Mouse (Mus musculus): ENCODE measurements around the gene Setd6. TPM values are rescaled to one million over a fixed set of nuclear protein-coding genes. Genes with fewer than 3 reads are reported as not detected.
A peak's percentile ranks its signal among the peaks of the same experiment; 100 is the strongest.

Setd6 gene
- 10 to 100 TPM in 1 of 3 experiments, 1 to 10 TPM in 2; 6.3 to 10.5 (median 9.7) TPM for polyA plus RNA-seq (2017; shearing (Covaris generic))

DNA sequence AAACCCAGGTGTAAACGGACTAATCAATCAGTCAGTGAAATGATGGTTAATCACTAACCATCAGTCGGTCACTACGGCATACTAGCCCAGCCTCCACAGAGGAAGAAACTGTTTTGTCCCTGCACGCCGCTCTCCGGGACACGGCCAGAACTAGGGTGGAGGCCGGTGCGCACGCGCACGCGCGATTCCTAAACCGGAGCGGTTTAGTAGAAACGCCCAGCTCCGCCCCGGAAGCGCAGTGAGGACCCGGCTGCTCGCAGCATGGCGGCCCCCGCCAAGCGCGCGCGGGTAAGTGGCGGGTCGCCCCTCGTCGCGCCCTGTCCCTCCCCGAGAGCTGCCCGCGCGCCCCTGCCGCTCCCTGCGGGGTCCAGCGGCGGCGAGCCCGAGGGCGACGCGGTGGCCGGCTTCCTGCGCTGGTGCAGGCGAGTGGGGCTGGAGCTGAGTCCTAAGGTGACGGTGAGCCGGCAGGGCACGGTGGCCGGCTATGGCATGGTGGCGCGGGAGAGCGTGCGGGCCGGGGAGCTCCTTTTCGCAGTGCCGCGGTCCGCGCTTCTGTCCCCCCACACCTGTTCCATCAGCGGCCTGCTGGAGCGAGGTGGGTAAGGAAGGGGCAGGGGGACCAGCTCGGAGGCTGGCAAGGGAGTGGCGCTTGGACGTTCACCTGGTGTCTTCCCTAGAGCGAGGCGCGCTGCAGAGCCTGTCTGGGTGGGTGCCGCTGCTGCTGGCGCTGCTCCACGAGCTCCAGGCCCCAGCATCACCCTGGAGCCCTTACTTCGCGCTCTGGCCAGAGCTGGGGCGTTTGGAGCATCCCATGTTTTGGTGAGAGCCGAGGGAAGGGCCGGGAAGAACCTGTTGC is at the start of gene Setd6:
Setd6 (plus strand) TSS at position 206 of the 856 bp plus-strand sequence.
- peak; percentile 87 for ATAC-seq

DNA sequence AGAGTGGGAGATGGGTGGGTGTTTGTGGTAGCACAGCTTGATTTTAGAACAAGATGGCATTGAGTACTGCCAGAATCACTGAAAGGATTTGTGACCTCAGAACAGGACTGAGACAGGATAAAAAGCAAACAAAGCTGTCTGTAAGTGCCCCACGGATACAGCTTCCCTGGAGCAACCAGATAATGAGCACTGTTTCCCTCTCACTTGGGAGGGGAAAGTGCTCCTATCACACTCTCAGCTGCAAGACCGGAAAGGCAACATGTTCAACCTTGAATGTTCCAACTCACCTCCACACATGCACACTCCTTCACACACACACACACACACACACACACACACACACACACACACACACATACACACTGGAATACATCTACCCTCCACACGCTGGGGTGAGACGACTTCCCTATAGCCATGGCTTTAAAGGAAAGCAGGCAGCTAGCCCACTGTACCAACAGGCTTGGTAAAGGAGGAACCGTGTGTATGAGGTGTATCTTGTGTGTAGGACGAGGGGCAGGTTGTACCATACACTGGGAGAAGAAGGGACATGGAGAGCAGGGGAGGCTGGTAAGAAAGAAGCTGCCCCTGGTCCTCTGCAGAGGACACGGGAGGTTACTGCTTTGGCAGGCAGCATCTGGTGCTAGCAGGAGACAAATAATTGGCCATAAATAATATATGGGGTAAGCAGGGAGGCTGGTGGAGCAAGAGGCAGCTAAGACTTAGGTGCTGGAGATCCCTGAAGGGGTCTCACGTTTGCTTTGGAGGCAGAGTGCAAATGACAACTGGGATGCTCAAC is 47.3 kb upstream of the Setd6 start:
- no peak for ATAC-seq

DNA sequence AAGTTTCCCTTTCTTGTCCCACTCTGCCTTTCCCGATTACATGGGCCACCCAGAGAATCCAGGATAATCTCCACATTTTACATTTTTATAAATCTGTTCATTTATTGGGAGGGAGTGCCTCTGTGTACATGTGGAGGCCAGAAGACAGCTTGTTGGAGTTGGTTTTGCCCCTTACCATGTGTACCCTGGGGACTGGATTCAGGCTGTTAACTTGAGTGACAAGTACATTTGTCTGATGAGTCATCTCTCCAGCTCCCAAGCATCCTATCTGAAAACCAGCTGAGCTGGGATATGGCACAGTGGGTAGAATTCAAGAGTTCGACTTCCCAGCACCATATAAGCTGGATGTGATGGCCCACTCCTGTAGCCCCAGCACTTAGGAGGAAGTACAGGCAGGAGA is 45.7 kb upstream of the Setd6 start:
- ATAC-seq, result no peak

DNA sequence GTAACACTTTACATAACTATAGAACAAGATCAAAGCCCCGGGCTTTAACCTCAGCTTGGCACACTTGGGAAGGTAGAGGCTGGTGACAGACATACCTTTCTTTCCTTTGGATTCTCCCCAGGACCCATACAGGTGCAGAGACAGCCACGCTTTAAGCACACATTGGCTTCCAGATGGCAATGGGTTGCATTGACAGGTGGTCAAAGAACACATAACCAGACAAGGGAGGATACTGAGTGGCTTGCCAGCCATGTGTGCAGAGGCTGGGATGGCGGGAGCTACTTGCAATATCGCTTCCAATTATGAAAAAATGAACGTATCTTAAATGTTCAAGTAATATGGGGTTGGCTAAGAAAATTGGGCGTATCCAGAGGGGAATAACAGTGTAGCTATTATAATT is 43.8 kb upstream of the Setd6 start:
- no peak for ATAC-seq

DNA sequence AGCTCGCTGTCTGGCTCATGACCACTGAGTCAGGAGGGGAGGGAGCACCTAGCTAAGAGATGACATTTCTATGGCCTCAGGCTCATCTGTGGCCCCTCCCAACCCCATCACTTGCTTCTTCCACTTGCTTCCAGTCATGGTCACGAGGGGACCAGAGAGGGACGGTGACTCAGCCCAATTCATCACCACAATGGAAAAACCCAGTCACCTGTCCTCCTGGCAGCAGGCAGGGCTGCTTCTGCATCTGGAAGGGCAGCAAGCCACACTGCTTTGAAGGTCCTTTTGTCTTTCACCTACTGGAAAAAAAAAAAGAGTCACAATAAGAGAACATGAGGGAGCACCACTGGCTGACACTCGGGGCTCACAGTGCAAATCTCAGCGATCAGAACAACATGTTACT is 42.9 kb upstream of the Setd6 start:
- ATAC-seq, result peak; percentile 35

DNA sequence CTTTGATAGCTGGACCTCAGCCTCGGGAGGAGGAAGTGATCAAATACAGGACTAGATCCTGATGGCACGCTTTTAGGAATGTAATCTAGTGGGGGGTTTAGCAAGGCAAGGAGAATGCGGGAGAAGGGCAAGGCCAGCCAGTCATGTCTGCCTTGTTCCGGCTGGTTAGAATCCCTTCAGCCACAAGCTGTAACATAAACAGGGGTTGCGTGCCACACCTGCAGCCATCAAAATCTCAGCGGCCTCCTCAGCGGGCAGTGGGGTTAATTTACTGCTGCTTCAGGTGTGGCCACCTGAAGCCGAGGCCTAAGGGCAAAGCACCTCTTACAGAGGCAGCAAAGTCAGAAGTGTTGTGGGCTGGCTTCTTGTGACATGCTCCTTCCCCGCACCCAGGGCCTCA is 39.0 kb upstream of the Setd6 start, which contains the start of gene Ndrg4:
Ndrg4 (plus strand) TSS at position 350 of the 400 bp plus-strand sequence.
- ATAC-seq, result no peak

DNA sequence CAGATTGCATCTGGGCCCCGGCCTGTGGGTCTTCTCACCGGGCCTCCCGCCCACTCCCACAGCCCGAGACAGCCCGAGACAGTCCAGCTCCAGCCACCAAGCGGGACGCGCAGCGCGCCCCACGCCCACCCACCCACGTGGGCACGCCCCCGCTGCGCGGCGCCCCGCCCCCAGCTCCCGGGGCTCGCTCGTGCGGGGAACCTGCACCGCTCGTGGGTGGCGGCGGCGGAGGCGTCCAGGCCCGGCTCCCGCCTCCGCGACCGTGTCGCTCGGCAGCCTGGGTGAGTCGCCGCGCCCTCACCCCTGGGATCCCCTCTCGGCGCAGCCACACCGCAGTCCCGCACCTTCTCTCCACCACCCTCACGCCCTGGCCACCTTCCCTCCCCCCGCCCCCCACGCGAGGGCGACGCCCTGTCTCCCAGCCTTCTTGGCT is 38.1 kb upstream of the Setd6 start:
- no peak for ATAC-seq

DNA sequence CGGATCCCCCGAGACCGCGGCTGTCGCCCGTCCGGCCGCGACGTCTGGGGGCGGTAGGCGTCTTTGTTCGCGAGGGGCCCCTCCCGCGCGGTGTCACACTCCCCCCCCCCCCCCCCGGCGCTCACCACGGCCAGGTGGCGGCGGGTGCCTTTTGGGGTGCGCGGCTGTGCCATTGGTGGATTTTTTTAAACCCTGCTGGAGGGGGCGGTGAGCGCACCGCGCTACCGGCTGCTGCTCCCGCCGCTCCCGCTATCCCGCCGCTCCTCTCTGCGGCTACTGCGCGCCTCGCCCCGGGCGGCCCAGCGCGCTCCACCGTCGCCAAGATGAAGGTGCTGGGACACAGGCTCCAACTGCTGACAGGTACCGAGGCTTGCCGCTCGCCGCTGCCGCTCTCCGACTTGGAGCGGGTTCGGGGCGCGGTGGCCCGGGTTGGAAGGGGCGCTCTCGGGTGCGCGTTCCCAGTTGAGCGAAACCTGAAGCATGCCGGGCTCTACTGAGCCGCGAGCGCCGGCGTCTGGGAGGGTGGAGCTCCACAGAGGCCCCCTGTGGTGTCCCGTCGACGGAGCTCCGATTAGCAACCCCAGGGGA is 37.6 kb upstream of the Setd6 start:
- ATAC-seq, result peak; percentile 25

DNA sequence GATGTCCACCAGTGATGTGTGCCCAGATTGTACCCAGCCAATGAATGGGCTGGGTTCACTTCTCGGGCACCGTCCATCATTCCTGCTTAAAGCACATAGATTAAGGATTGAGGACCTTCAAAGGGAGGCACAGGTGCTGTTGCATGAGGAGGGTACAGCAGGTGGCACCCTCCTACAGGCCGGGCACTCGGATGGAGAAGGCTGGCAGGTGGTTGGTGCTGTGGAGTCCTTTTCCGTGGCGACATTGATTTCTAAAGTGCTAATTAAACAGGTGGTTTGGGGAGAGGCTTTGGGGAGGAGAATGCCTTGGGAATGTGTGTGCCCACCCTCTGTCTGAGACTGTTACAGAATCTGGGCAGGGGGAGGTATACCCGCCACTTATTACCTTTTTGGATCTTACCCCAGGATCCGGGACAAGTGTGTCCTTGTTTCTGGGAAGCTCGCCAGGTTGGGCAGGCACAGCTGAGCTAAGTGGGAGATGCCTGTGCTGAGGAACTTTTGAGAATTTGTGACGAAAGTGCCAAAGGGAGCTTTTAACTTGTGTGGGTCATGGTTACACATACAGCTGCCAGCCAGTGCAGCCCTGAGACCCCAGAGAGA is 27.5 kb upstream of the Setd6 start:
- no peak for ATAC-seq

DNA sequence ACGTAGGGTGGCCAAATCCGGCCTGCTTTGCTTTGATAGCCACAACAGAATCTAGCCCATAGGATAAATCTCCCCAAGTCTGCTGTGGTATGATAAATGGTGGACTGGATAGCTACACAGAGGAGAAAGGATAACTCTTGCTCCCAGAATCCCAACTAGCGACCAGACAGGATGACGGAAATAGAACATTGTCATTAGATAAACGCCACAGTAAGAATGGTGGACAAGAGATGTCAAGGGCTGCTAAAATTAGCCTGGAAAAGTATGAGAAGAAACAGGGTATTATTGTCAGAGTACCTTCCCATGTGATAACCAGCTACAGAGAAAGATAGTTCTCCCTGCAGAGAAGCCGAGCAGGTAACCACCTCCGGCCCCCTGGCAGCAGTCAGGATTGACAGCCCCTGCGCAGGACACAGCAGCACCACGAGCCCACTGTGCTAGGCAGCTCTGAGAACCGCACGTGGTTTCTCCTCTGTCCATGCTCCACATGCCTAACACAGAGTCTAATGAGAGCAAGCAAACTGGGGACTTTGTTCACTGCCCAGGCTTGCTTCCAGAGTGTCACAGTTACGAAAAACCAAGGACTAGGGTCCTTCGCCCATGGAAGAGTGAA is 24.6 kb upstream of the Setd6 start:
- no peak for ATAC-seq

DNA sequence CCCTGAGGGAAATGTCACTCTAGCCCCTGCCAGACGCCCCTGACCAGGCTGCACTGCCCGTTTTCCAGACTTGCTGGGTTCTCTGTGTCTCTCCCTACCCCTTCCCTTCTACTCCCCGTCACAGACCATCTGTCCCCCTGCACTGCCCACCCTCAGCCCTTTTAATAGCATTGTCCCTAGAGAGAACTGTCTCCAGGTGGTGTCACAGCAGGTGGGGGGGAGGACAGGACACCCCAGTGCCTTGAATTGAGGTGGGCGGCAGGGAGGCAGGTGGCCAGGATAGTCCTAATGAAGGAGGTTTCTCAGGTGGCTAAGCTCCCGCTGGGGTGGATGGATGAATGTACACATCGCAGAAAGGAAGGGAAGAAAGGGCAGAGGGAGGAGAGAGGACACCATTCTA is 21.1 kb upstream of the Setd6 start:
- ATAC-seq, result no peak

DNA sequence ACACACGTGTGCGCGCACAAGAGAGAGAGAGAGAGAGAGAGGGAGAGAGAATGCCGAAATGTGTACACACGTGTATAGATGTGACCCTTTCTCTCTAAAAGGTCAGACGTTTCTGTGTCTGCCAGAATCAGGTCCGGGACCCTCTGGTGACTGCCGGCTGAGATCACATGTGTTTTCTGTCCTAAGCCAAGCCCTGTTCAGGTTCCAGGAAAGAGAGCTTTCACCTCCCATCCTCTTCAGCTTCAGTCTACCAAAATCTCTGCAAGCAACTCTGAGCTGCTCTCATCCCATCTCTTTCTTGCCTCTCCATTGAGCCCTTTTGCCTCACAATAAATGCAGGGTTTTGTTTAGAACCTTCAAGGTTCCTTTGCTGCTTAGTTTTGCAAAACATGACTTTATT is 19.0 kb upstream of the Setd6 start:
- no peak for ATAC-seq

DNA sequence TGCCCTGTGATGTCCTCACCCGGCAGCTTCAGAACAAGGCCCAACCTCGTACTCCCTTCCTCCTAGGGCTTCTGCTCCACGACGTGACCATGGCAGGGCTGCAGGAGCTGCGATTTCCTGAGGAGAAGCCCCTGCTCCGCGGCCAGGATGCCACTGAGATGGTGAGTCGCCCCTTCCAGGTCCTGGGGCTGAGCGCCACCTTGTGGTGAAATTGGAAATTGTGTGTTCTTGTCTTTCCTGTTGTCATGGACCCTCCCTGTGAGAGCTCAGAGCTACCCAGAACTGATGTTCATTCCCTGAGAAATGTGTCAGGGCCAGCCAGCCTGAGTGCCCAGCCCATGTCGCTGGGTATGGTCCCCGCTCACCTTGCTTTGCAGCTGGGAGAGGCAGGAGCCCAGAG is 18.6 kb upstream of the Setd6 start:
- ATAC-seq, result peak; percentile 61

DNA sequence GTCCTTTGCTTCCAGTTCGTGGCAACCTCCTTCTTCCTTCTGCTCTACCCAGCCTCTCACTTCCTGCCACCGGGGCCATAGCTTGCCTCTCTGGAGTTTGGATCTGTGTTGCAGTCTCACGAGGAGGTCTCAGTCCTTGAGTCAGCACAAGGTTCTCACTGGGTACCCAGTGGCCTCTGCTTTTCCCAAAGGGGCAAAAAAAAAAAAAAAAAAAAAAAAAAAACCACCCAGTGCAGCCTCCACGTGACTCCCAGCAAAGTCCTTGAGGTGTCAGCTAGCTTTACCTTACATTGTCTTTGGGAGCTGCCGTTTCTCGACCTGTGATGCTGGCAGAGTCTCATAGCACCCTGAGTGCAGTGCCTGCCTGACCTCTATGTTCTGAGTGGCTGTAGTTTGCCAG is 17.5 kb upstream of the Setd6 start:
- no peak for ATAC-seq

DNA sequence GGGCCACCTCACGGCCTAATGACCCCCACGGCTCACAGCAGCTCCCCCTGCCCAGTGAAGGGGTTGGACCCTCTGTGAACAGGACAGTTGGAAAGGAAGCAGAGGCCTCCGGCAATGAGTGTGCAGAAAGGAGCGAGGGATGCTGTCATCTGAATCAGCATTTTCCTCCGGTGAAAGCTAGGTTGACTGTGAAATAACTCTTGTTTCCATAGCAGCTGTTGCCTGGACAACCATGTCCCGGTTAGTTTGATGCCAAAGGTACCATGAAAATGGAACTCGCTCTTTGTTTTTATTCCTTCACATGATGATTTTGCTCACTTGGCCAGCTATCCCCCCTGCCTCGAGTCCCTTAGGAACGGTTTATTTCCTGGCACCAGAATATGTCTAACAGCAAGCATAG is 15.4 kb upstream of the Setd6 start:
- no peak for ATAC-seq

DNA sequence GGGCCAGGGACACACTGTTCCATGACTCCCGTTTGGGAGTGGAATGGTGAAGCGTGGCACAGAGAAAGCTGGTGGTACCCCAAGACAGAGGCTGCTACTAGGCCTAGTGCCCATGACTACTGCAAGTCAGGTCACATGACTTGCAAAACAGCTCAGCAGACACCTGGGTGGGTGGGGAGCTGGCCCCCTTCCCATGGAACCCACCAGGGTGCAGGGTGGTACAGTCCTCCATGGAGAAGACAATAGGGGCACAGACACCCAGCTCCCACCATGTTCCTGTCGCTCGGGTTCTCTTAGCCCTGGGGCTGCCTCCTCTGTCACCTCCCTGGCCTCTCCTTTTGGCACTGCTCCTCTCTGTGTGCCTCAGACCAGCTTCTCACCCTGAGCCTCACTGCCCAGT is 13.9 kb upstream of the Setd6 start:
- no peak for ATAC-seq

DNA sequence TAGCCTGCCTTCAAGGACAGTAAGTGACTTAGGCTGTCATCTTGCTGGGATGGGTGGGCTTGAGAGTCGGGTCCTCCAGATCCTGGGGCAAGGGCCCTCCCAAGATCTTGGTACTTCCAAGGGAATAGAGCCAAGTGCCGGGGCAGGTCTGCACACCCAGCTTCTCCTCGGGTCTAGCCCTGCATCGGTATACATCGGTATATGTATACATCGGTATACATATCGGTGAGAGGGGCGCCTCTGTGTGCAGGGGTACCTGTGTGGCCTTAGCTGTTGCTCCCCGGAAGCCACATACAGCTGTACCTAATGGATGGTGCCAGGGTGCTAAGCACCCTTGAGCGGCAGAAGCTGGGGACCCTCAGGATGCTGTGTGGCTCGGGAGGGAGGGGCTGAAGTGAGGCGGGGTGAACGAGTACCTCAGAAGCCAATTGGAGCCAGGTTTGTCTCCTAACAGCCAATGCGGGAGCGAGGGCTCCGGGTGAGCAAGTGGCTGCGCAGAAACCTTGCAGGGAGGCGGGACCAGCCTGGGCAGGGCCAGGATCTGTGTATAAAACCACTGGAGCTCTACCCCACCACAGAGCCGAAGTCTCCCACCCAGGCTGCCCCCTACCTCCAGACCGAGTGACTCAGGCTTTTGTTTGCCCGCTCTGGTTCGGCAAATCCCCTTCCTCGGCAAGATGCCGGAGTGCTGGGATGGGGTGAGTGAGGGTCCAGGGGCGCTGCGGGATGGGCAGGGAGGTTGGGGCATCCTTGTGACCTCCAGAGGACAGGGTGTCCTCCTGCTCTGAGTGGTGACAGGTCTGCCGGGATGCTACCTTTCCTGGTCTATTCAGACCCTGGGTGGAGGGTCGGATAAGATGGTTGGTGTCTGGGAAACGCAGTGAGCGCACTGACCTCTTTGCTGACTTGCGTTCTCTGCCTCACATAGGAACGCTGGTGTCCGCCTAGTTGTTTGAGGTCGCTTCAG is 12.9 kb upstream of the Setd6 start:
- ATAC-seq, result peak; percentile 98

DNA sequence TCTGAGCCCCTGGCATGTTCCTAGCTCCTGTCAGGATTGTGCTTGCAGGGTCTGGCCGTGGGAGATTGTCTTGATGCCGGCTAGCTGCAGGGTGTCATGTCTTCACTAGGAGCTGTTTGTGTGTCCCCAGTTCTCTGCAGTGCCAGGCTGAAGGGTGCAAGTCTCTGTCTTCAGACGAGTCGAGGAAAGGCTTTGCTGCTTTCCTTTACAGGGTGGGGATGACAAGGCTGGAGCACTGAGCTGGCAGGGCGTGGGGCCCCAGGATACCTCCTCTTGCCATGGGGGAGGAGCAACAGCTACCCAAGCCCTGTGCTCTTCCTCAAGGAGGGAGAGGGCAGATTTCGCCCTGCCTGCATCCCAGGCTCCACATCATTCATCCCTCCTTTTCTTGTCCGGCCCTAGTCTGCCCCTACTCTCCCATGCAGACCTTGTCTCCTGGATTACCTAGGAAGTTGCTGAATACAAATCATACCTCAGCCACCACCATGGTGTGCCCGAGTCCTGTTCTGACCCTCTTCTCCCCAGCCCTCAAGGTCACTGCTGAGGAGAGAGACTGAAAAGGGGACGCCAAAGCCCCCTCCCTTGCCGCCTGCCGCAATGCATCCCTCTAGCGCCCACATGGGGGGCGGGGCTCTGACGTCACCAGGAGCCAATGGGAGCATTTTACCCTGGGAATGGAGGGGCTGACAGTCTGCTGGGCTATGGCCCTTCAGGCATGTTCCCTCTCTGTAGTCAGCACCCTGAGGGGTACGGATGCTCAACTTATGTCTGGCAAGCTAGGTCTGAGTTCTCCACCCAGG is 12.0 kb upstream of the Setd6 start:
- peak; percentile 16 for ATAC-seq

DNA sequence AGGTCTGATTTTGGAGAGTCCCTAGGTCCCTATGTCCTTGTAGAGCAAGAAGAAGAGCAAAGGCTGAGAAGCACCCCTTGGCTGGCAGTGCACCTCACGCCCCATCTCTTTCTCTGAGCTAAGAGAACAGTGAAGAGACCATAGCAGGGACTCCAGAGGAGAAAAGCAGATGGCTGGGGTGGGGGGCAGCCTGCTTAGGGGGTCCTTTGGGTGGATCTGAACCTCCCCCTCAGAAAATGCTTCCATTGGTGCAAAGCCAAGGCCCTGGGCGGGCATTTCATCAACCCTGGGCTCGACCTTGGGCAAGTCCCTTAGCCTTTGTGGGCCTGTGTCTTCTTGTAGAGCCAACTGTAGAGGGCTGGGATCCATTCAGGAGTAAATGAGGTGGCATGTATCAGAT is 11.1 kb upstream of the Setd6 start:
- ATAC-seq, result no peak

DNA sequence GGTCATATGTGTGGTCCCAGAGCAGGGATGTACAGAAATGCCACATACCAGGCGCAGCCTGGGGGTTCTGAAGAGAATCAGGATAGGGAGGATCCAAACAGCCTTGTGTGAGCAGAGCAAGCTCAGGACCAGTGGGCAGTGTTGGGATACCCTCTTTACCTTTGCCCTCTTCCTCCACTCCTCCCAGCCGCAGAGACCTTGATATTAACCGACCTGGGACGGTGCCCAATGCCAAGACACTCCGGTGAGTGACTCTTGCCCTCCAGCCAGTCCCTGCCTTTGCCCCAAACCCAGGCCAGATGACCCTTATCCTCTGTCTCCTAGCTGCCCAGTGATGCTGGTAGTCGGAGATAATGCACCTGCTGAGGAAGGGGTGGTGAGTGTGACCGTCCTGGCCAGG is 6.1 kb upstream of the Setd6 start:
- ATAC-seq, result no peak
